Mouse (Mus musculus): ENCODE results near the gene Rabgap1l.

DNA sequence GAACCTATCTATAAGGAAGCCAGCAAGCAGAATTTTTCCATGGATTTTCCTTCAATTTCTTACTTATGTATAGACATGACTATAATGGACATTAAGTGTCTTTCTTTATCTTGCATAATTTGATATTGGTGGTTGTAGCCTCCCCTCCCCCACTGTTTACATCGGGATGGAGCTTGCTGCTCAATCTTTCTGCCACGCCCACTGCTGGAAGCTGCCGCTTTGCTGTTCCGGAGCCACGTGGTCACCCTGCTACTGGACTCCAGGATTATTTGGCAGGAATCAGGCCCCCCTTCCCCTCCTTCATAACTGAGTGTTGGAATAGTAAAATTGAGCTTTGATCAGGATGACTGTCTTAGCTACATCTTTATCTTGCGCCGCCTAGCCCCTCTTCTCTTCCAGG, 46.2 kb downstream of the Rabgap1l start:
- TF ChIP-seq CTCF (IDR thresholded peaks at IDR 0.05; ENCODE audit: insufficient read depth, low read length), result no peak
- TF ChIP-seq POLR2A (IDR thresholded peaks at IDR 0.05; ENCODE audit: borderline replicate concordance, extremely low read depth, low read depth, low read length), result no peak
